Mouse (Mus musculus): ENCODE measurements around the gene Itsn1. TPM values are rescaled to one million over a fixed set of nuclear protein-coding genes. Genes with fewer than 3 reads are reported as not detected.
A peak's percentile ranks its signal among the peaks of the same experiment; 100 is the strongest.

Itsn1 gene
- polyA plus RNA-seq, 2 experiments, result 24.8 to 46.6 TPM

- H3K4me3 ChIP-seq (replicated peaks; ENCODE audit: low read length), result no peak overlapping the region
- no peak for DNase-seq (ENCODE audit: low spot score)
- WGBS, result 96% methylated on average over 9 of the region's 9 CpGs
- no peaks in the 10 kb centered on the region for H3K27me3 ChIP-seq (ENCODE audit: control insufficient read depth, insufficient read depth, low read length)
- H3K4me1 ChIP-seq (ENCODE audit: control insufficient read depth, insufficient read depth, low read length), result 0 out of 2 replicates have a peak, but pooled peaks cover 2% of the 10 kb centered on the region
- ATAC-seq (ENCODE audit: low FRiP score, low read depth), result no peak
- H3K9me3 ChIP-seq (ENCODE audit: control insufficient read depth, low read length), result no peaks in the 10 kb centered on the region
- H3K9ac ChIP-seq (ENCODE audit: low read depth, low read length, severe bottlenecking), result no peak overlapping the region
- H3K4me2 ChIP-seq (replicated peaks; ENCODE audit: low read depth, low read length, severe bottlenecking), result no peak overlapping the region
- H3K27ac ChIP-seq (replicated peaks; ENCODE audit: low read depth, low read length), result no peak overlapping the region
- no peak for TF ChIP-seq POLR2A (IDR thresholded peaks at IDR 0.05; ENCODE audit: borderline replicate concordance, extremely low read depth, insufficient read depth, insufficient read length)
- H3K36me3 ChIP-seq (ENCODE audit: control insufficient read depth, insufficient read depth, low read length), result peaks cover 39% of the 10 kb centered on the region
Measured at GRCm38 (mm10) chr16:91795606-91796005, 66.5 kb downstream of the Itsn1 start.

- H3K36me3 ChIP-seq (ENCODE audit: control insufficient read depth, insufficient read depth, low read length), result peaks cover 27% of the 10 kb centered on the region; the same call in 1 of the 2 replicates
- WGBS, result 94% methylated on average over 13 of the region's 13 CpGs
Measured at GRCm38 (mm10) chr16:91801426-91801825, 72.3 kb downstream of the Itsn1 start.

GRCm38 (mm10) chr16:91802461-91803062 is 73.5 kb downstream of the Itsn1 start:
- no peak for ATAC-seq (ENCODE audit: low FRiP score, low read depth)
- 31% methylated on average over 5 of the region's 5 CpGs for WGBS

More at GRCm38 (mm10) chr16:91801426-91801825, 72.3 kb downstream of the Itsn1 start:
- no peak for DNase-seq (ENCODE audit: low spot score)
- no peak overlapping the region for H3K27ac ChIP-seq (replicated peaks; ENCODE audit: low read depth, low read length)
- H3K9me3 ChIP-seq (ENCODE audit: control insufficient read depth, low read length), result no peaks in the 10 kb centered on the region
- no peak overlapping the region for H3K4me2 ChIP-seq (replicated peaks; ENCODE audit: low read depth, low read length, severe bottlenecking)
- no peaks in the 10 kb centered on the region for H3K27me3 ChIP-seq (ENCODE audit: control insufficient read depth, insufficient read depth, low read length)
- TF ChIP-seq POLR2A (IDR thresholded peaks at IDR 0.05; ENCODE audit: borderline replicate concordance, extremely low read depth, insufficient read depth, insufficient read length), result no peak
- no peak for ATAC-seq (ENCODE audit: low FRiP score, low read depth)
- H3K4me3 ChIP-seq (replicated peaks; ENCODE audit: low read length), result no peak overlapping the region
- H3K9ac ChIP-seq (ENCODE audit: low read depth, low read length, severe bottlenecking), result no peak overlapping the region
- H3K4me1 ChIP-seq (ENCODE audit: control insufficient read depth, insufficient read depth, low read length), result peaks cover 8% of the 10 kb centered on the region

GRCm38 (mm10) chr16:91804418-91804817 is 75.3 kb downstream of the Itsn1 start:
- Histone ChIP-seq H3K4me1 (ENCODE audit: control insufficient read depth, insufficient read depth, low read length) (peaks cover 8% of the 10 kb centered on the region), H3K27ac (replicated peaks; ENCODE audit: low read depth, low read length) (no peak overlapping the region)

More at GRCm38 (mm10) chr16:91802461-91803062, 73.5 kb downstream of the Itsn1 start:
- no peak for TF ChIP-seq POLR2A (IDR thresholded peaks at IDR 0.05; ENCODE audit: borderline replicate concordance, extremely low read depth, insufficient read depth, insufficient read length)
- Histone ChIP-seq H3K36me3 (ENCODE audit: control insufficient read depth, insufficient read depth, low read length) (peaks cover 24% of the 10 kb centered on the region), H3K9ac (ENCODE audit: low read depth, low read length, severe bottlenecking) (no peak overlapping the region), H3K4me1 (ENCODE audit: control insufficient read depth, insufficient read depth, low read length) (peaks cover 8% of the 10 kb centered on the region), H3K27ac (replicated peaks; ENCODE audit: low read depth, low read length) (no peak overlapping the region), H3K27me3 (ENCODE audit: control insufficient read depth, insufficient read depth, low read length) (no peaks in the 10 kb centered on the region), H3K4me2 (replicated peaks; ENCODE audit: low read depth, low read length, severe bottlenecking) (no peak overlapping the region), H3K4me3 (replicated peaks; ENCODE audit: low read length) (no peak overlapping the region), H3K9me3 (ENCODE audit: control insufficient read depth, low read length) (no peaks in the 10 kb centered on the region)
- peak; percentile 13 for DNase-seq (ENCODE audit: low spot score)

GRCm38 (mm10) chr16:91804831-91805230 is 75.8 kb downstream of the Itsn1 start:
- Histone ChIP-seq H3K9ac (ENCODE audit: low read depth, low read length, severe bottlenecking) (no peak overlapping the region), H3K4me2 (replicated peaks; ENCODE audit: low read depth, low read length, severe bottlenecking) (no peak overlapping the region), H3K4me1 (ENCODE audit: control insufficient read depth, insufficient read depth, low read length) (peaks cover 8% of the 10 kb centered on the region), H3K4me3 (replicated peaks; ENCODE audit: low read length) (no peak overlapping the region), H3K36me3 (ENCODE audit: control insufficient read depth, insufficient read depth, low read length) (peaks cover 31% of the 10 kb centered on the region), H3K9me3 (ENCODE audit: control insufficient read depth, low read length) (no peaks in the 10 kb centered on the region), H3K27me3 (ENCODE audit: control insufficient read depth, insufficient read depth, low read length) (no peaks in the 10 kb centered on the region), H3K27ac (replicated peaks; ENCODE audit: low read depth, low read length) (no peak overlapping the region)
- ATAC-seq (ENCODE audit: low FRiP score, low read depth) (0 out of 2 replicates have a peak, but pooled peaks have one; percentile 47), DNase-seq (ENCODE audit: low spot score) (no peak)
- no peak for TF ChIP-seq POLR2A (IDR thresholded peaks at IDR 0.05; ENCODE audit: borderline replicate concordance, extremely low read depth, insufficient read depth, insufficient read length)
- WGBS, result 32% methylated on average over 5 of the region's 5 CpGs

More at GRCm38 (mm10) chr16:91804418-91804817, 75.3 kb downstream of the Itsn1 start:
- no peak overlapping the region for H3K4me2 ChIP-seq (replicated peaks; ENCODE audit: low read depth, low read length, severe bottlenecking)
- DNase-seq (ENCODE audit: low spot score) (no peak), ATAC-seq (ENCODE audit: low FRiP score, low read depth) (no peak)
- WGBS, result 72% methylated on average over 8 of the region's 8 CpGs
- H3K4me3 ChIP-seq (replicated peaks; ENCODE audit: low read length), result no peak overlapping the region
- no peak overlapping the region for H3K9ac ChIP-seq (ENCODE audit: low read depth, low read length, severe bottlenecking)
- peaks cover 31% of the 10 kb centered on the region for H3K36me3 ChIP-seq (ENCODE audit: control insufficient read depth, insufficient read depth, low read length)
- H3K9me3 ChIP-seq (ENCODE audit: control insufficient read depth, low read length), result no peaks in the 10 kb centered on the region
- H3K27me3 ChIP-seq (ENCODE audit: control insufficient read depth, insufficient read depth, low read length), result no peaks in the 10 kb centered on the region
- no peak for TF ChIP-seq POLR2A (IDR thresholded peaks at IDR 0.05; ENCODE audit: borderline replicate concordance, extremely low read depth, insufficient read depth, insufficient read length)
